Comparison of ENCODE assay signal across 26 mouse cellular contexts in the genomic region with DNA sequence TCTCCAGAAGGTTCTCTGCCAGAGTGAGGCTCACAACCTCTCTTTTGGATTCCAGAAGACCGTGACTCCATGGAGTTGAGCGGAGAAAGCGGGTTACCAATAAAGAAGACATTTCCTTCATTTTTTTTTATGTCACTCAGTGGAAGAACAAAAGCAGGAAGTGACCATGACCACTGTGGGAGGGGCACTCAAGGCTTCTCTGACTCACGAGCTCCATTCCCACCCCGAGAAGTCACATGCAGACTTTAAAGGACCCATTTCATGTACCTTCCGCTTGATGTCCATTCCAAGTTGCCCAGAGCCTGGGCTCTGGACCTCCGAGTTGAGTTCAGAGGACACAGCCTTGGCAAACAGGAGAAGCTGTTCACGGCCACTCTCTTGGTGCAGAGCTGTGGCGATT. TPM values are rescaled to one million over a fixed set of nuclear protein-coding genes. Genes with fewer than 3 reads are reported as not detected.
DNase-seq lines count a peak whose midpoint lies in the region; ATAC-seq and TF ChIP-seq lines count a peak whose summit lies in the region.
"Had no signal": no experiment of that assay in that cellular context is flagged by ENCODE, and none has a peak within 500 bp of the region (broad histone marks: within the 10 kb centered on the region; RNA-seq: fewer than 3 reads in every experiment).

No protein-coding gene starts in this region.

- peak; percentile 30 for ATAC-seq in common myeloid progenitor, adult 5-6 weeks (replicated peaks; ENCODE audit: low read depth, poor library complexity, severe bottlenecking)
- ATAC-seq: activated CD4-positive, CD25-positive, alpha-beta regulatory T cell, adult 4 months; intestine, embryonic 15.5 days; liver, postnatal 0 days had no signal

- H3K4me3 ChIP-seq in layer of hippocampus, adult 2 months = no peak overlapping the region
- H3K4me3 ChIP-seq: heart, embryonic 12.5 days; hindbrain, embryonic 15.5 days; intestine, embryonic 15.5 days; kidney, embryonic 15.5 days; limb, embryonic 13.5 days; midbrain, embryonic 10.5 days had no signal

- TF ChIP-seq CTCF in layer of hippocampus, adult 2 months (conservative IDR thresholded peaks at IDR 0.05) = no peak

- DNase-seq in adrenal gland, postnatal 10 days = peak; percentile 29
- no peak for DNase-seq in adrenal gland, adult 8-10 months
- peak; percentile 15 for DNase-seq in lung, adult 18-20 months
- no peak for DNase-seq in lung, postnatal 4 days
- peak; percentile 41 to 45 for DNase-seq in monocyte, adult 2 months (ENCODE audit: low read depth in 1 of 2, low spot score in 2 of 2)
- no peak for DNase-seq in layer of hippocampus, adult 2 months (ENCODE audit: low spot score in 2 of 2)
- no peak for DNase-seq in spleen, adult 12 weeks (ENCODE audit: low spot score)
- DNase-seq: cerebellum, adult 11-12 months; cerebellum, postnatal 25 days; heart, adult 11 months; heart, postnatal 36 days; layer of hippocampus, postnatal 36 days; liver, postnatal 0 days; right cerebral cortex, postnatal 14 days had no signal

- H3K27ac ChIP-seq in layer of hippocampus, adult 2 months = no peak overlapping the region
- H3K27ac ChIP-seq: hindbrain, embryonic 15.5 days; intestine, embryonic 15.5 days; limb, embryonic 13.5 days; midbrain, embryonic 10.5 days; stomach, postnatal 0 days had no signal

RNA-seq across cellular contexts. Expression of a gene that starts 31.5 kb away (rescaled TPM):
- total RNA-seq in adrenal gland, postnatal 10 days (2021) = under 1 TPM; 0.36 to 0.94 TPM
- 1 to 10 TPM; 2.2 to 4.7 (median 3.2) TPM for total RNA-seq in adrenal gland, adult 8-10 months (2022)
- total RNA-seq in common myeloid progenitor, adult 5-6 weeks (2017) = not detected in 2 replicates
- total RNA-seq in layer of hippocampus, adult 2 months (2021) = under 1 TPM in 1 of 2 experiments, not detected in 1; 0.10 TPM
- total RNA-seq: left cerebral cortex, postnatal 14 days had no signal

RNA-seq across cellular contexts. Expression of a gene that starts 44.9 kb away (rescaled TPM):
- total RNA-seq in adrenal gland, postnatal 10 days (2021) = 1 to 10 TPM; 1.2 to 2.8 TPM
- under 1 TPM in 2 of 4 experiments, not detected in 2; 0.15 to 0.16 TPM for total RNA-seq in adrenal gland, adult 8-10 months (2022)
- 0.19 and 1.3 TPM in 2 replicates for total RNA-seq in common myeloid progenitor, adult 5-6 weeks (2017)
- total RNA-seq in layer of hippocampus, adult 2 months (2021) = not detected
- total RNA-seq: G1E; gastrocnemius, adult 8-10 months; heart, postnatal 36 days; left cerebral cortex, postnatal 14 days had no signal

RNA-seq across cellular contexts. Expression of a gene that starts 57.4 kb away (rescaled TPM):
- 100 to 1,000 TPM; 145 to 162 TPM for total RNA-seq in adrenal gland, postnatal 10 days (2021)
- total RNA-seq in adrenal gland, adult 8-10 months (2022) = 100 to 1,000 TPM; 142 to 228 (median 186) TPM
- 76.5 and 87.6 TPM in 2 replicates for total RNA-seq in common myeloid progenitor, adult 5-6 weeks (2017)
- 10 to 100 TPM; 39.9 to 42.9 TPM for total RNA-seq in layer of hippocampus, adult 2 months (2021)

Comparison
In these comparisons a context has a peak if more than half of its experiments do, and no peak if none do; other contexts are left out.
1. DNase-seq: peak in adrenal gland, postnatal 10 days (single experiment), lung, adult 18-20 months (2 of 2) and monocyte, adult 2 months (2 of 2); none in adrenal gland, adult 8-10 months (single experiment), lung, postnatal 4 days (0 of 2), layer of hippocampus, adult 2 months (0 of 2) and spleen, adult 12 weeks (single experiment).